Mouse (Mus musculus) urinary bladder, adult 18-20 months (tissue): ENCODE results near the gene Igf2bp3.

Experiments
- DNase-seq, 2 experiments: peaks; one replicate each; pipeline ENCODE4 v3.0.0; 2022; ENCODE audit warnings: low spot score in 2 of 2, mixed read lengths in 2 of 2

The Igf2bp3 gene

GRCm38 (mm10) chr6:49073304-49074116, 141.2 kb downstream of the Igf2bp3 start, which contains the start of gene Malsu1:
Malsu1 (plus strand) TSS chr6:49073795.
- peak; percentile 94 for DNase-seq

DNA sequence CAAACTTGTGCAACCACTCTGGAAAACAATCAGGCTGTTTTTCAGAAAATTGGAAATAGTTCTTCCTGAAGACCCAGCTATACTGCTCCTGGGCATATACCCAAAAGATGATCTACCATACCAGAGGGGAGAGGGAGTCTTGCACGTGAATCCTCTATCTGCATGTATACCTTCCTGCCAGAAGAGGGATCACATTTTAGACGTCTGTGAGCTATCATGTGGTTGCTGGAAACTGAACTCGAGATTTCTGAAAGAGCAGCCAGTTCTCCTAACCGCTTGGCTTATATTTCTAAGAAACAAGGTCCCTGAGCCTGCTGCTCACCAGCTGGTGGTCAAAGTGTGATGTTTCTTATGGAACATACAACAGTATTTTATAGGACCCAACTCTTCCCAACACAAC, 146.4 kb downstream of the Igf2bp3 start:
- no peak for DNase-seq

GRCm38 (mm10) chr6:49057053-49058021, 157.4 kb downstream of the Igf2bp3 start:
- peak; percentile 33 to 48 for DNase-seq

- no peak for DNase-seq
Measured at GRCm38 (mm10) chr6:49056009-49056408, 158.7 kb downstream of the Igf2bp3 start.

- DNase-seq, result no peak
Measured at GRCm38 (mm10) chr6:49055256-49055733, 159.5 kb downstream of the Igf2bp3 start.

DNA sequence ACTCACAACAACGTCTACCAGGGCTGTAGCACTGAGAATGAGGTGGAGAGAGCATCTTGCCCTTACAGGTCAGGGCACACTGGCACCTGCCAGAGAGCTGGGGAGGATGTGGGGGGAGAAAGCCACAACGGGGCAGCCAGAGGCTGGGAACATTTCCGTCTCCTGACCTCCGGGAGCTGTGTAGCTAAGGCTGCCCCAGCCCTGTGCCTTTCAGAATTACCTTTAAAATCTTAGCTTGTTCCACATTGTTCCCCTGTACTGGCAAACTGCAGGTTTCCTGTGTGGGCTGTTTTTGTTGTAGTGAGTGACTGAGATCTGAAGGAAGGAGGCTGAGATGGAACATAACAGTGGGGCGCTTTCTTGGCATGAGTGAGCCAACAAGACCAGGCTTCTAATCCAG, 162.6 kb downstream of the Igf2bp3 start:
- no peak for DNase-seq

DNA sequence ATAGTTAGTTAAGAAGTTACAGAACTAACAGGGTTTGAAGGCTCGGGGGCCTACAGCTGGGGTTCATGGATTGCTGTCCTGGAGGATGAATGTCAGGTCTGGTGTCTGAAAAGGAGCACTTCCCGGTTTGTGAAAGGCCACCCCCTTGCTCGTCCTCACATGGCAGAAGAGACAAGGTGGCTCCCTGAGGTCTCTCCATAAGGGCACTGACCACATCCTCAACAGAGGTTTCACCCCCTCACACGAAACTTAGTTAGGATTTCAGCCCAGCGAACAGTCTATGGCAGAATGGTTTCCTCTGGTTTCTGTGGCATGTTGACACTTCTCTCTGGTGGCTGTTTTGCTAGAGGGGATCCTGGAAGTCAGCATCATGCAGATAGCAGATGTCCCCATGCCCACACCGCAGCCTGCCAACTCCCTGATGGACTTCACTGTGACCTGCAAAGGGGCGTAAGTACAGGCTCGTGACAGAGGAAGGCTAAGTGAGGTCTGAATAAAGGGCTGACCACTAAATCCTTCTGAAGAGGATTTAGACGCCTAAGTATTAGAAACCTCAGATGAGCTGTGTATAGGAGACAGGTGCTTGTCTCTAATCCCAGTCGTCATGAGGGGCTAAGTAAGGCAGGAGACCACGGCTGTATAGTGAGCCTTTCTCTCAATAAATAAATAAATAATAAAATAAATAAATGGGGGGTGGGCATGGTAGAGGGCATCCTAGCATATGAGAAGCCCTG, 163.9 kb downstream of the Igf2bp3 start:
- DNase-seq, result no peak

- no peak for DNase-seq
Measured at GRCm38 (mm10) chr6:49048395-49048794, 166.4 kb downstream of the Igf2bp3 start.

- DNase-seq, result no peak
Measured at GRCm38 (mm10) chr6:49047848-49048247, 166.9 kb downstream of the Igf2bp3 start.

DNA sequence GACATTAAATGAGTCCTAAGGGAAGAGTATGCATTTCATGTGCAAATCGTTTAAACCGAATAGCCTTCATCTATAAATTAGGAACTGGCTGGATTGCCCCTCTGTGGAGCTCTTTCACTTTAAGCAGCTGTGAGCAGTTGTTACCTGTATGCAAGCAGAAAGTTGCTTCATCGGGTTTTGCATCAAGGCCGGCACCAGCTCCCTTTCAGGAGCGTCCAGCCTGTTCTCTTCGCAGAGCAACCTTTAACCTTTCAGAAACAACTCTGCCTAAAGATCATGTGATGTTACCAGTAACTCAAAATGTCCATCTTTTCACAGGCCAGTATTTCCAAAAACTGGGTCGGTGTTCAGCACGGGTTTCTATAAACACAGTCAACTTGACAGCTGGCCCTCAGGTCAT, 167.8 kb downstream of the Igf2bp3 start:
- DNase-seq, result no peak

GRCm38 (mm10) chr6:49046502-49046901, 168.3 kb downstream of the Igf2bp3 start:
- peak in 1 of 2 experiments; percentile 26 for DNase-seq

DNA sequence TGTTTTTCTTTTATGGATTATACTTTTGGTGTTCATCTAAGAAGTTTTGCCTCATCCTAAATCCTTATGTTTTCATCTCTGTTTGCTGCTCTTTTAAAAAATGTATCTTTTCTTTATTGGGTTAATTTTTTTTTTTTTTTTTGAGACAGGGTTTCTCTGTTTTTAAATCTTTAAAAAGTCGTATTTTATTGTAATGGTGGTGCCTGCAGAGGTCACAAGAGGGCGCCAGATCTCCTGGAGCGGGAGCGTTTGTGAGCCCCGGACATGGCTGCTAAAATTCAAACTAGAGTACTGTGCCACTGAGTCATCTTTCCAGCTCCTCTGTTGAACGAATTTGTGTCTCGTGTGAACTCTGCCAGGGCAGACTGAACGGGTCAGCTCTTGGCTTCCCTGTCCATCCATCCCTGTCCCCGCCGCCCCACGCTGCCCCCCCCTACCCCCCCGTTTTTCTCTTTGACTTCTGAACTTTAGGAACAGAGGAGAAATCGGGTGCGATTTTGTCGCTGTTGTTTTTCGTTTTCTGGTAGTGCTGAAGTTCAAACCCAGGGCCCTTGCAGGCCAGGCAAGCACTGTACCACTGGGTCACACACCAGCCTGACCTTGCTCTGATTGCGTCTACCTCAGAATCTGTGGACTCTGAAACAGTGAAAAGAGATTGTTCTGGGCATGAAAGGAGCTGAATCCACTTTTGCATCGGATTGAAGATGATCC, 175.1 kb downstream of the Igf2bp3 start:
- peak in 1 of 2 experiments; percentile 48 for DNase-seq

- no peak for DNase-seq
Measured at GRCm38 (mm10) chr6:49037268-49037662, 177.5 kb downstream of the Igf2bp3 start.

GRCm38 (mm10) chr6:49036275-49037267, 178.2 kb downstream of the Igf2bp3 start, which contains the start of gene Gpnmb:
Gpnmb (plus strand) TSS chr6:49036546.
- peak in 1 of 2 experiments; percentile 33 for DNase-seq
